Comparison of ENCODE assay signal across 14 mouse cellular contexts in genomic region chr4:138548124-138548561, GRCm38 (mm10).
DNase-seq lines count a peak whose midpoint lies in the region; ATAC-seq lines count a peak whose summit lies in the region.
"Had no signal": no experiment of that assay in that cellular context is flagged by ENCODE, and none has a peak within 500 bp of the region (broad histone marks: within the 10 kb centered on the region; RNA-seq: fewer than 3 reads in every experiment).

No protein-coding gene starts in this region.

- H3K27me3 ChIP-seq in hindbrain, embryonic 12.5 days: peaks cover 7% of the 10 kb centered on the region; the same call in 1 of the 2 replicates
- H3K27me3 ChIP-seq in hindbrain, embryonic 11.5 days (ENCODE audit: control insufficient read depth, insufficient read depth, low read length): 0 out of 2 replicates have a peak, but pooled peaks cover 2% of the 10 kb centered on the region
- no peaks in the 10 kb centered on the region; the same call in 1 of the 2 replicates for H3K27me3 ChIP-seq in hindbrain, embryonic 15.5 days
- H3K27me3 ChIP-seq in midbrain, embryonic 16.5 days (ENCODE audit: control insufficient read depth, insufficient read depth, low read depth, low read length): no peaks in the 10 kb centered on the region
- 0 out of 2 replicates have a peak, but pooled peaks cover 6% of the 10 kb centered on the region for H3K27me3 ChIP-seq in kidney, embryonic 15.5 days

- H3K9me3 ChIP-seq in hindbrain, embryonic 12.5 days (replicated peaks): no peaks in the 10 kb centered on the region
- no peaks in the 10 kb centered on the region for H3K9me3 ChIP-seq in hindbrain, embryonic 11.5 days (ENCODE audit: control insufficient read depth, low read length)
- H3K9me3 ChIP-seq in hindbrain, embryonic 15.5 days: no peaks in the 10 kb centered on the region
- H3K9me3 ChIP-seq in midbrain, embryonic 16.5 days (replicated peaks; ENCODE audit: control insufficient read depth, low read length, poor library complexity, severe bottlenecking): no peaks in the 10 kb centered on the region
- H3K9me3 ChIP-seq in kidney, embryonic 15.5 days (replicated peaks): no peaks in the 10 kb centered on the region

- 12% methylated on average over 10 of the region's 10 CpGs for WGBS in hindbrain, embryonic 12.5 days
- WGBS in hindbrain, embryonic 11.5 days: 17% methylated on average over 10 of the region's 10 CpGs
- 8% methylated on average over 10 of the region's 10 CpGs for WGBS in hindbrain, embryonic 15.5 days
- WGBS in midbrain, embryonic 16.5 days: 5% methylated on average over 10 of the region's 10 CpGs
- WGBS in kidney, embryonic 15.5 days: 12% methylated on average over 10 of the region's 10 CpGs

- no peak overlapping the region for H3K9ac ChIP-seq in hindbrain, embryonic 12.5 days
- no peak overlapping the region for H3K9ac ChIP-seq in hindbrain, embryonic 11.5 days (ENCODE audit: low read depth, low read length)
- H3K9ac ChIP-seq in hindbrain, embryonic 15.5 days: no peak overlapping the region
- no peak overlapping the region for H3K9ac ChIP-seq in midbrain, embryonic 16.5 days (ENCODE audit: low read depth, low read length)
- no peak overlapping the region for H3K9ac ChIP-seq in kidney, embryonic 15.5 days

- no peak overlapping the region for H3K4me2 ChIP-seq in hindbrain, embryonic 12.5 days (replicated peaks)
- H3K4me2 ChIP-seq in hindbrain, embryonic 11.5 days (replicated peaks; ENCODE audit: low read depth, low read length): no peak overlapping the region
- H3K4me2 ChIP-seq in hindbrain, embryonic 15.5 days: peak overlapping the region; percentile 22
- H3K4me2 ChIP-seq in midbrain, embryonic 16.5 days (ENCODE audit: low read length): peak overlapping the region; percentile 25
- no peak overlapping the region for H3K4me2 ChIP-seq in kidney, embryonic 15.5 days
- H3K4me2 ChIP-seq: heart, embryonic 11.5 days had no signal

- peaks cover 13% of the 10 kb centered on the region for H3K4me1 ChIP-seq in hindbrain, embryonic 12.5 days
- H3K4me1 ChIP-seq in hindbrain, embryonic 11.5 days (replicated peaks; ENCODE audit: control insufficient read depth, insufficient read depth, low read length): no peaks in the 10 kb centered on the region
- H3K4me1 ChIP-seq in hindbrain, embryonic 15.5 days (replicated peaks): peaks cover 27% of the 10 kb centered on the region
- peaks cover 21% of the 10 kb centered on the region for H3K4me1 ChIP-seq in midbrain, embryonic 16.5 days (ENCODE audit: control insufficient read depth, insufficient read depth, low read length)
- peaks cover 13% of the 10 kb centered on the region for H3K4me1 ChIP-seq in kidney, embryonic 15.5 days

- H3K4me3 ChIP-seq in hindbrain, embryonic 12.5 days: no peak overlapping the region
- no peak overlapping the region for H3K4me3 ChIP-seq in hindbrain, embryonic 11.5 days (ENCODE audit: low read depth, low read length)
- H3K4me3 ChIP-seq in hindbrain, embryonic 15.5 days: no peak overlapping the region
- H3K4me3 ChIP-seq in midbrain, embryonic 16.5 days (ENCODE audit: low read depth, low read length): 0 out of 2 replicates have a peak overlapping the region, but pooled peaks have one; percentile 8
- no peak overlapping the region for H3K4me3 ChIP-seq in kidney, embryonic 15.5 days (replicated peaks)

- no peaks in the 10 kb centered on the region for H3K36me3 ChIP-seq in hindbrain, embryonic 12.5 days
- H3K36me3 ChIP-seq in hindbrain, embryonic 11.5 days (ENCODE audit: control insufficient read depth, insufficient read depth, low read length): no peaks in the 10 kb centered on the region
- H3K36me3 ChIP-seq in hindbrain, embryonic 15.5 days: no peaks in the 10 kb centered on the region
- no peaks in the 10 kb centered on the region for H3K36me3 ChIP-seq in midbrain, embryonic 16.5 days (ENCODE audit: control insufficient read depth, insufficient read depth, low read length)
- H3K36me3 ChIP-seq in kidney, embryonic 15.5 days: no peaks in the 10 kb centered on the region

- peak; percentile 35; the same call in 1 of the 2 replicates for ATAC-seq in hindbrain, embryonic 12.5 days (ENCODE audit: low FRiP score)
- no peak for ATAC-seq in hindbrain, embryonic 11.5 days (ENCODE audit: low FRiP score)
- ATAC-seq in hindbrain, embryonic 15.5 days (ENCODE audit: low FRiP score, low read depth): peak; percentile 28; the same call in 1 of the 2 replicates
- peak; percentile 65 for ATAC-seq in midbrain, embryonic 16.5 days
- ATAC-seq in kidney, embryonic 15.5 days (replicated peaks; ENCODE audit: low FRiP score): no peak

- no peak for DNase-seq in hindbrain, embryonic 11.5 days (ENCODE audit: low spot score)
- peak; percentile 41 for DNase-seq in R1 (ENCODE audit: low read depth, low spot score)
- no peak for DNase-seq in gastrocnemius, postnatal 10 days
- DNase-seq in lung, postnatal 36 days: no peak
- DNase-seq: adrenal gland, adult 2 months; cerebellum, adult 11 months; spleen, adult 18-20 months; thymus, adult 18-20 months had no signal

- no peak overlapping the region for H3K27ac ChIP-seq in hindbrain, embryonic 12.5 days
- H3K27ac ChIP-seq in hindbrain, embryonic 11.5 days (ENCODE audit: low read depth, low read length): no peak overlapping the region
- peak overlapping the region; percentile 66 for H3K27ac ChIP-seq in hindbrain, embryonic 15.5 days (replicated peaks)
- H3K27ac ChIP-seq in midbrain, embryonic 16.5 days (ENCODE audit: low read length): peak overlapping the region; percentile 76
- H3K27ac ChIP-seq in kidney, embryonic 15.5 days: no peak overlapping the region
- H3K27ac ChIP-seq: macrophage had no signal

Comparison
In these comparisons a context has a peak if more than half of its experiments do, and no peak if none do; other contexts are left out.
1. ATAC-seq: peak in hindbrain, embryonic 12.5 days (single experiment), hindbrain, embryonic 15.5 days (single experiment) and midbrain, embryonic 16.5 days (single experiment); none in hindbrain, embryonic 11.5 days (single experiment) and kidney, embryonic 15.5 days (single experiment).
2. H3K27ac ChIP-seq: peak in hindbrain, embryonic 15.5 days (single experiment) and midbrain, embryonic 16.5 days (single experiment); none in hindbrain, embryonic 12.5 days (single experiment), hindbrain, embryonic 11.5 days (single experiment) and kidney, embryonic 15.5 days (single experiment).
3. H3K4me2 ChIP-seq: peak in hindbrain, embryonic 15.5 days (single experiment) and midbrain, embryonic 16.5 days (single experiment); none in hindbrain, embryonic 12.5 days (single experiment), hindbrain, embryonic 11.5 days (single experiment) and kidney, embryonic 15.5 days (single experiment).